Mouse (Mus musculus): ENCODE measurements around the gene Lix1l.
A peak's percentile ranks its signal among the peaks of the same experiment; 100 is the strongest.
"Not testable (repeated sequence)": the region's sequence is repeated elsewhere in the genome, so short reads cannot be mapped to it uniquely, and the experiment has no call there.

Gene Lix1l

DNA sequence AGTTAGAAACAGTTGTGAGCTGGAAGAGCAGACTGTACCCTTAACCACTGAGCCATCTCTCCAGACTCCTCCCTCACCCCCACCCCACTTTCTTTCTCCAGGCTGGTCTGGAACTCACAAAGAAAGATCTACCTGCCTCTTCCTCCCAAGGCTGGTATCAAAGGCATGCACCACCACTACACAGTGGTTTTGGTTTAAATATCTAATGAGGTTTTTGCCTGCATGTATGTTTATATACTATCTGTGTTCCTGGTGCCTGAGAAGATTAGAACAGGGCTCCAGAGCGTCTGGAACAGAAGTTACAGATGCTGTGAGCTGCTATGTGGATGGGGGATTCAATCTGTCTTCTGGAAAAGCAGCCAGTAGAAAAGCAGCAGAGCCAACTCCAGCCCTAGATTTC lies 33.1 kb downstream of the Lix1l start:
- no peak for DNase-seq

DNA sequence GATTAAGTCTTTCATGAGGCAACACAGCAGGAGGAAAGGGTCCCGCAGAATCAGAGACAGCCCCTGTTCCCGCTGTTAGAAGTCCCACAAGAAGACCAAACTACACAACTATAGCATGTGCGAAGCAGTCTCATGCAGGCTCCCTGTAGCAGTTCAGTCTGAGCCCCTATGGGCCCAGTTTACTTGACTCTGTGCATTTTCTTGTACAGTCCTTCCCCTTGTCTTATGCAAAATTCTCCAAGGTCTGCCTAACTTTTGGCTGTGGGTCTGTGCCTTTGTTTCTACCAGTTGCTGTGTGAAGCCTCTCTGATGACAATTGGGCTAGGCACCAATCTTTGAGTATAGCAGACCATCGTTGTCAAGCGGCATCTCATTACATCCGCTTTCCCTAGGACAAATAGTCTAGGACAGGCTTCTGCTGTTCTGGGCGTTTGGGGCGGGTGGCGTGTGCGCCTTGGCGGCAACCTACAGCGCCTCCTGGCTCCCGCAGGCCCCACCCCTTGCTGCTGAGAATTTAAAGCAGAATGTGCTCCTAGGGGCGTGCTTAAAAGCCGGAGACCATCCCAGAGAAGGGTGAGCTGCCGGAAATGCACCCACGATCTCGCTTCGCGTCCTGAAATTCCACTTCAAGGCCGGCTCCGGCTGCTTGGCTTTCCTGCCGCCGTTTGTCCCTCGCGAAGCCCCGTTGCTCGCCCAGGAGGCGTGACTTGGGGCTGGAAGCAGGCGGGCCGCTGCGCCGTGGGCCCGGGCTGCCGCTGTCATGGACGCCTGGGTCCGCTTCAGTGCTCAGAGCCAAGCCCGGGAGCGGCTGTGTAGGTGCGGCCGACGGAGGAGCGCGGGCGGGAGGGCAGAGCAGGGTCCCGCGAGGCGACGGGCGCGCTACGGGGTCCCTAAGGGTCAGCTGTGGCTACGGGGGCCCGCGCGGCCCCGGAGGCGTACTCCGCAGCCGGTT lies 34.3 kb downstream of the Lix1l start, which contains the start of the genes Pex11b and Gm42957:
Pex11b (plus strand) TSS at position 449 of the 952 bp plus-strand sequence.
Gm42957 (plus strand) TSS at position 547 of the 952 bp plus-strand sequence.
- DNase-seq, result peak; percentile 93

DNA sequence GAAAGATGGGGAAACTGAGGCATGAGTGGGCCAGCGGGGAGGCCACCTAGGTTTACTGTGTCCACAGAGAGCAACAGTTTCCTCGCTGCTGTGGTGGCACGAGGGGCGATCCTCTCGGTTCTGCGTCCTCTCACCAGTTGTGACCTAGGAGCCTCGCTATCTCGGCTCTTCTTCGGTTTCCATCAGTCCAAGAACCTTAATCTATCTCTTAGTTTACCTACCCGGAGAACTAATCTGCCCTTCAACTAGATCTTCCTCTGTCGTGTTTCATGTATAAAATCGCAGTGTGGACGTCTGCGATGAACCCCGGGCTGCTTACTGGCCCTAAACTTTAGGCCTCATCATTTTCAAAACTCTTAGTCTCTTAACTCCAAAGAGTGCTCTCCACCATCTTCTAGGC lies 35.0 kb downstream of the Lix1l start:
- DNase-seq, result no peak

DNA sequence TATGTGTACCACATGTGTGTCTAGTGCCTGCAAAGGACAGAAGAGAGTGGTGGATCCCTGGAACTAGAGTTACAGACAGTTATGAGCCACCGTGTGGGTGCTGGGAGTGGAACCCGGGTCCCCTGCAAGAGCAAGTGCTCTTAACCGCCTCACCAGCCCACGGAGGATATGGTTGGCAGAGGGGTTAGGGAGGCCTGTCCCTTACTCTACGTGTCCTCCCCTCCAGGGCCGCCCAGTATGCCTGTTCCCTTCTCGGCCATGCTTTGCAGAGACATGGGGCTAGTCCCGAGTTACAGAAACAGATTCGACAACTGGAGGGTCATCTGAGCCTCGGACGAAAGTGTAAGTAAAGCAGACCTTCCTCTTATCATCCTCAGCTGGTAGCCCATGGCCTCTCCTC lies 35.5 kb downstream of the Lix1l start:
- no peak for DNase-seq

DNA sequence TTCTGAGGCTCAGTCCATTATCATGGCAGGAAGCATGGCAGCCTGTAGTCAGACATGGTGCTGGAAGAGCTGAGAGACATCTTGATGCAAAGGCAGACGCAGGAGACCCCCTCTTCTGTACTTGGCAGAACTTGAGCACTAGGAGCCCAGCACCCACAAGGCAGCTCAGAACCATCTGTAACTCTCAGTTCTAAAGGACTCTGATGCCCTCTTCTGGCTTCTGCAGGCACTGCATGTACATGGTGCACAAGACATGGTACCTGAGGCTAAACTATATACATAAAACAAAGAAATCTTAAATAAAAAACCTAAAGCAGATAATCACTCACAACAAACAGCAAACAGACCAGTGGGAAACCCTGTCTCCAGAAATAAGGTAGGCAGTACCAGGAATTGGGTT lies 38.3 kb downstream of the Lix1l start:
- DNase-seq, result peak; percentile 79

DNA sequence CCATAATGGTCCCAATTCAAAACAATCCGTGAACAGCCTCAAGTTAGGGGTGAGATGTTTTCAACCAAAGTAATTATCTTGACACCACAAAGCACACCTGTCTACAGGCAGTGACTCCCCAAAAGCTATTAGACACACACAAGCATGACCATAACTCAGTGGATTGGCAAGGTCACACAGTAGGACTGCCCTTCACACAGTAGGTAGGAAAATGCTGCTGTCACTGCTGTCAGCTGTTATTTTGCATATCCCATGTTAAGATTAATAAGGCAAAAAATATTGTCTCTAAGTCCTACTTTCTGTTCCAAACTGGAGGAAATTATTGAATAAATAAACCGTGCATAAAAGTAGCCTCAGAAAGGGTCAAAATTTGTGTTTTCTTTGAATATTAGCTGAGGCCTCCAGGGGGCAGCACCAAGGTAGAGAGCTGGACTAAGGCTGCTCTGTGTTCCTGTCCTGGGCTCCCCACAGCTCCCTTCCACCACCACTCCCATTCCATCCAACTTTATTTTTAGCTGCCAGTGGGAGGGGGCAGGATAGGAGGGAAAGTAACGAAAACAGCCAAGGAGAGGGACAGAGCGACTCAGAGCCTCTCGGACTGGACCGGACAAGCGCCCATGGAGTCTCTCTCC lies 44.2 kb downstream of the Lix1l start, which contains the start of gene Itga10:
Itga10 (plus strand) TSS at position 567 of the 632 bp plus-strand sequence.
- DNase-seq, result peak; percentile 34

DNA sequence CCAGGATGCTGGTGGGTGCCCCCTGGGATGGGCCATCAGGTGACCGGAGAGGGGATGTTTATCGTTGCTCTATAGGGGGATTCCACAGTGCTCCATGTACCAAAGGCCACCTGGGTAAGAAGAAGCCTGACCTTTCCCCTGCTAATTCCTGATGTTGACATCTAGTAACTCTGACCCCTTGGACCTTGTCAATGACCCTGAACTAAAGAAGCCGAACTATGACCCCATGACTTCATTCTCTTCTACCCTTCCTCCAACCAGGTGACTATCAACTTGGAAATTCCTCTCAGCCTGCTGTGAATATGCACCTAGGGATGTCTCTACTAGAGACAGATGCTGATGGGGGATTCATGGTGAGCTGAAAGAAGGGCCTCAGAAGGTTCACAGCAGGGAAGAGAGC lies 46.4 kb downstream of the Lix1l start:
- no peak for DNase-seq

DNA sequence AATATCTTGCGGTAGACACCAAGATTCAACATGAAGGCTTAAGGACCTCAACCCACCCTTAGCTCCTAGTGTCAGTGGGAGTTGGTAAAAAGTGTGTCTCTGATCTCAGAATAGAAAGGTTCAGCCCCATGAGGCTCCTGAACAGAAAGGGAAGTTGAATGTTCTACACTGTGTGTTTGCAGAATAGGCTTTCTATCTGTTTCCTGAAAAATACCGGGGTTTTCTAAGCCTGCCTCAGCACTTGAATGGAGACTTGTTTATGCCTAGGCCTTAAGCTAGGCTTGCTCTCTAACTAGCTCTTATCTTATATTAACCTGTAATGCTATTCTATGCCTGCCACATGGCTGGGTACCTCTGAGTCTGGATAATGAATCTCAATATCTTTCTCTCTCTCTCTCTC lies 60.0 kb downstream of the Lix1l start:
- no peak for DNase-seq

DNA sequence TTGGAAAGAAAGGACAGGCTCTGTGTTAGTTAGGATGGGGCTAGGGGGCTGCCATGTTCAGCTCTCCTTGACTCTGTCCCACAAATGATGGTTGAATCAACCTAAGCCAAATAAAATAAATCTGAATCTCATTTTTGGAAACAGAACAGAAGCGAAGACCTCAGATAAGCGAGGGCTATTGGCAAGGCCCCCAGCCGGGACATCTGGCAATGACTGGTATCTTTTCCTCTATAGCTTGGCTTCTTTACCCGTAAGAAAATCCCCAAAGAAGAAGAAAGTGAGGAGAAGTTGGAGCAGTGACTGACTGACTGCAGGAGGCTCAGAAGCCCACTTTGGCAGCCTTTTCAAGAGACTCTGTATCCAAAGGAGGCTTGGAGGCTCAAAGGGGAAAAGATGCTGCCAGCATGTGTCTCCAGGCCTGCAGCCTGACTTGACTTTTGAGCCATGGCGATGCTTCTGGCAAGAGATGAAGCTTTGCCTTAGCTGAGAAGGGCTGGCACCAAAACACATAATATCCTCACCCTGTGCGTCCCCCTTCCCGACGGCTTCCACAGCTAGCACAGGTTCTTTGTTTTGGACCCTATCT lies 61.9 kb downstream of the Lix1l start:
- DNase-seq, result no peak

DNA sequence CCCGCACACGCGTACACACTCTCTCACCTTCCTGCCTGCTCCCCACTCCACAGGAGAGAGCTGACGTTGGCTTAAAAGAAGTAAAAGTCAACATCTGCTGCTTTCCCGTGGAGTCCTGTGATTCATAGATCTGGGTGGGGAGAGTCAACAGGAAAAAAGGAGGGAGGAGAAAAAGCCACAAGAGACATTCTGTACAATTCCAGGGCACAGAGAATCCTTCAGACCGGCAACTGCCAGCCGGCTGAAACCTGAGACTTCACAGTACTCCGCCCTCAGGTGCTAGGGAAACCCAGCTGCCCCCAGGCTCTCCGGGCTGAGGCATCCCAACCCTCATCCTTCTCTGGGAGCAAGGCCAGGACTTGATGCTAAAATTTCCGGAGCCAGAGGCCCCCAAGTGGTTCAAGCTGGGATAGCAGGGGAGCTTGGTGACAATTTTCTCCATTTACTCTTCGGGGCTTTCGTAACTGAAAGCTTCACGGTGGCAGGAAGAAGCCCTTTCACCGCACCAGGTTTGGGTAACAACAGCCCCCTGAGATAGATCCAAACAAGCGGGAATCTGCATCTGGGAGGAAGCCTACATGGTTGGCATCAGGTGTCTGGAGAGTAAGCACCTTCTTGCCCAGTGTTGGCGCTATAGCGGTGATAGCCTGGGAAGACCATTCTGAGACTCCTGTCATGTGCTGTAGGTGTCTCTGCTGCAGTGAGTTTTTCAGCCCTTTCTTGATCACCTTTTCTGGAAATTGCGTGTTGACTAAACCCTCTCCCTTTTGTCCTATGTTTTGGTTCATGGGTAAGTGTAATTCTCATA lies 62.7 kb downstream of the Lix1l start:
- DNase-seq, result peak; percentile 86

DNA sequence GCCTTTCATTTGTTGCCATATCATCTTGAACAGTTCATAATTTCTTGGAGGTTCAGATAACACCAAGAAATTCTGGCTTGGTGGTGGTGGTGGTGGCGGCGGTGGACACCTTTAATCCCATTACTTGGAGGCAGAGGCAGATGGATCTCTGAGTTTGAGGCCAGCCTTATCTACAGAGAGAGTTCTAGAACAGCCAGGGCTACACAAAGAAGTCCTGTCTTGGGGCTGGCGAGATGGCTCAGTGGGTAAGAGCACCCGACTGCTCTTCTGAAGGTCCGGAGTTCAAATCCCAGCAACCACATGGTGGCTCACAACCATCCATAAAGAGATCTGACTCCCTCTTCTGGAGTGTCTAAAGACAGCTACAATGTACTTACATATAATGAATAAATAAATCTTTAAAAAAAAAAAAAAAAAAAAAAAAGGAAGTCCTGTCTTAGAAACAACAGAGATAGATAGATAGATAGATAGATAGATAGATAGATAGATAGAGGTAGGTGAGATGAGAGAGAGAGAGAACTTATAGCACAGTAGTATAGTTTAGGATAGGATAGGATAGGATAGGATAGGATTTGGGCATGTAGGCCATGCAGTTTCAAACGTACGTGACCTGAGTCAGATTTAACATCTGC lies 64.9 kb downstream of the Lix1l start:
- DNase-seq, result not testable (repeated sequence)

DNA sequence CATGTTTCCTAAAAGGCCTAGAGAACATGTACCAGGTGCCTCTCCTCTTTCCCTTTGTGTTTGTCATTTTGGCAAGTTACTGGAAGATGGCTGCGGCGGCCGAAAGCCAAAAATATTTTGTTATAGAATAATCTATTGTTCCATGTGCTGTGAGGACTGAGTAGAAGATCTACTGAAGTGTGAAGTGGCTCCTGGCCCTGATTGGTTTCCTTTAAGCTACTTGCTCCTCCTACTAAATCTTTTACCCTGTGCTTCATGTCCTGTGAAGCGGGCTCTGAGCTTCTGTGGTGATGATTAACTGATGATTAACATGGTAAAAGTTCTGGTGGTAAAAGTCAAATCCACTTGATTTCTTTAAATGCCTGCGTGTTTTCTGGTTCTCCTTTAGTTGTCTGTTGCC lies 66.0 kb downstream of the Lix1l start:
- peak; percentile 38 for DNase-seq

DNA sequence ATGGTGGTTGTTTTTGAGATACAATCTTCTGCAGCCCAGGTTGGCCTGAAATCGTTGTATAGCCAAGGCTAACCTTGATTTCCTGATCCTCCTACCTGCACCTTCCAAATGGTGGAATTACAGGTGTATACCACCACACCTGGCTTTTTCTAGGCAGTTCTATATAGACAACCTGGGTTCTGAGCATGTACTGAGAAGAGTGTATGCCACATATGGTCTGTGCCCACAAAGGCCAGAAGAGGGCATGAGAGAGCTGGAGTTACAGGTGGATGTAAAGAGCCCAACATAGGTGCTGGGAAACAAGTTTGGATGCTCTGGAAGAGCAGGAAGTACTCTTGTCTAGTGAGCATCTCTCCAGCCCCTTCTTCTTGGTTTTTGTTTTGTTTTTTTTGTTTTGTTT lies 66.4 kb downstream of the Lix1l start:
- DNase-seq, result peak; percentile 46

DNA sequence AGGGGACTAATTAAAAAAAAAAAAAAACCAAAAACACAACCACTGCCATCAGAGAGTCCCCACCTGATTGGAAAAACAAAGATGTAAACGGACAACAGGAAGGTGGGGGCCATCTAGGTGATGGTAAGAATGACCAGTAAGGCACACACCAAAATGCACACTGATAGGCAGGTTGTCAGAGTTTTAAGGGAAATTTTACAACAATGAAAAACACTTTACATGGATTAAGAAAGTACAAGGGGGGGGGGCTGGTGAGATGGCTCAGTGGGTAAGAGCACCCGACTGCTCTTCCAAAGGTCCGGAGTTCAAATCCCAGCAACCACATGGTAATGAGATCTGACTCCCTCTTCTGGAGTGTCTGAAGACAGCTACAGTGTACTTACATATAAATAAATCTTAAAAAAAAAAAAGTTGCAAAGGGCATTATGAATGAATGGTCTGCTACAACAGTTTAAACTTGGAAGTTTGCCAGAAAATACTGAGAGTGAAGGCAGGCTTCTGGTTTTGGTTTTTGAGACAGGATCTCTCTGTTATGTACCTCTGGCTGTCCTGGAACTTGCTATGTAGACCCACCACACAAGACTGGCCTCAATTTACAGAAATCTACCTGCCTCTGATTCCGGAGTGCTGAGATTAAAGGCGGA lies 67.6 kb downstream of the Lix1l start:
- DNase-seq, result no peak

DNA sequence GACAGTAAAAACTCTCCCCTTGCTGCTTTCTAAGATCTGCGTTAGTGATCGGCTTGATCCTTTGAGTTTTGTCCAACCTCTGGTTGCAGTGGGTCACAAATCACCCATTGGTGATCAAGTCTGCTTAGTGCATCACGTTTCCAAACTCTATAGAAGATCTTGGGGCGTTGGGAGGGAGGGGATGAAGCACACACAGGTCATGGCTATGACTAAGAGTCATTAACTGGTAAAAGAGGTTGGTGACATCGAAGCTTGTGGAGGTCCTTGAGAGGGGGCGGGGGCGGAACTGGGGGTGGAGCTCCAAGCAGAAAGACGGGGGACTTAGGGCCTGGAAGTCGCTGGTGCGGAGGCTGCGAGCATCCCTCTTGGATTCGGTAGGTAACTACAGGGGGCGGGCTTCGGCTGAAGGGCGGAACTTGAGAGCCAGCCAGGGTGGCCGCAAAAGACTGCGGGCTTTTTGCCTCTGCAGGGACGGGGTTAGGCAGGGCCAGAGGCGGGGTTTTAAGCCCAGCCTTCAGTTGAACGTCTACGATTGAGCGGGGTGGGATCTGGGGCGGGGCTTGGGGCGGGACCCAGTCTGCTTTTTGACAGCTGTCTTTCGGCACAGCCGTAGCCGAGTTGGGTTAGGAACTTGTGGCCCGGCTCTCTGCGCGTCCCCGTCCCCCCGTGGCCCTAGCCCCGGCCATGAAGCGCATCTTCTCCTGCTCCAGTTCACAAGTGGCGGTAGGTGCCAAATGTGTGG lies 68.9 kb downstream of the Lix1l start, which contains the start of gene Ankrd35:
Ankrd35 (plus strand) TSS at position 405 of the 742 bp plus-strand sequence.
- DNase-seq, result peak; percentile 81

DNA sequence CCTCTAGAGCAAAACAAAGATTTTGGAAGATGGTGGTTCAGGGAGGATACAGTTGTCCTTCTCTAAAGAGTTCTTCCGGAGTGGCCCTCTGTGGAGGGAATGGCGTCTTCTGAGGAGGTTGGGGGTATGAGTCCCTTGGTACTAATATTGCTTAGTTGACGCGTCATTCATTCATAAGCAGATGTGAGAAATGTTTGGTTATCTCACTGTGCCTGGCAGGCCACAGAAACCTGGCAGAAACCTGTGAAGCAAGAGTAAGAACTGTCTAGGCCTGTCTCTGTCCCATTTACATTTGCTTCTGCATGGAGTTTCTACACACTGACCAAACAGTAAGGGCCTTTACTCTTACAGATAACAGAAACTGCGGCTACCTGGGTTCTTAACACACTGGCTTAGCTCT lies 70.6 kb downstream of the Lix1l start:
- no peak for DNase-seq

DNA sequence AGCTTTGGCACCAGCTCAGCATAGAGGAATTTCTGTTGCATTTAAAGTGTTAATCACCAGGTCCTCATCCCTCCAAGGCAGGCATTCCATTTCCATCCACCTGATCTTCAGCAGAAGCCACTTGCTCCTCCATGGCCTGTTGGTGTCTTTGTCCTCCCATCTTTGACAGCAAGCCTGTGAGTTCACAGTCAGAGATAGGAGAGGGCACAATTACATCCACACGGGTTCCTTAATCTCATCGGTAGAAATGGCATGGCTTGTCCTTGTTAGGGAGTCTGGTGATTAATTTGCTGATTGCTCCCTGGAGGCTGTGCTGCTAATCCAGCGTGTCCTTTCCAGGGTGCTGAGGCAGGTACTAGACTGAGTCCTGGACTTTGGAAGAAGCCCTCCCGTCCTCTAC lies 72.6 kb downstream of the Lix1l start:
- no peak for DNase-seq

DNA sequence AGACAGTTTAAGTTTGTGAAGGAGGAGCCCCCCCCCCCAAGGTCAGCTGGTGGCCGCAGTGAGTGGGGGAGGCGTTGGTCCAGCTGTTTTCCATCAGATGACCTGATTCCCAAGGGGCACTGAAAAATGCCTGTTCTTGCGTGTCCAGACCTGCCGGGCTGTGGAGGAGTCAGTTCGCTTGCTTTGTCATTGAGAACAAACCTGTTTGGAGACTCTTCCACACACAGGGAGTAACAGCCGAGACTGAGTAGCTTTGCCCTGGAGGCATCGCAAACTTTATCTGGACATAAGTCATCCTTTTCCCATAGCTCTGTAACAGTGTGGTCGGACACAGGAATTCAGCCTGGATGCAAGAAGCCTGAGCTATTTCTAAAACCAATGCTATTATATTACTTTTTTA lies 73.5 kb downstream of the Lix1l start:
- DNase-seq, result no peak

DNA sequence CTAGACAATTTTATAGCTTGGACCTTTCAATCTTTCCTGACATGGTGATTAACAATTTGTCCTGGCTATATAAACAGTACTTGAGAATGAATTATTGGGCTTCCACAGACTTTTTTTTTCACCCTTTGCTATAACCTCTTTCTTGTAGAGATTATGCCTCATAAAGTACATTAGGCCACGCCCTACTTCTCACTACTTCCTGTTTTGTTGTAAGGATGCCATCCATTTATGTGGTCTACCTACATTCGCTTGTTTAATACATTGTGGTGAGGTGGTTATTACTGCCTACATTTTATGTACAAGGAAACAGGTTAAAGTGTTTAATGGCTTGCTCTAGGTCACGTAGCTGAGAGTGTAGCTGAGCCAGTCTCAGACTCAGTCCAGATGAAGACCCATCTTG lies 74.2 kb downstream of the Lix1l start:
- no peak for DNase-seq

DNA sequence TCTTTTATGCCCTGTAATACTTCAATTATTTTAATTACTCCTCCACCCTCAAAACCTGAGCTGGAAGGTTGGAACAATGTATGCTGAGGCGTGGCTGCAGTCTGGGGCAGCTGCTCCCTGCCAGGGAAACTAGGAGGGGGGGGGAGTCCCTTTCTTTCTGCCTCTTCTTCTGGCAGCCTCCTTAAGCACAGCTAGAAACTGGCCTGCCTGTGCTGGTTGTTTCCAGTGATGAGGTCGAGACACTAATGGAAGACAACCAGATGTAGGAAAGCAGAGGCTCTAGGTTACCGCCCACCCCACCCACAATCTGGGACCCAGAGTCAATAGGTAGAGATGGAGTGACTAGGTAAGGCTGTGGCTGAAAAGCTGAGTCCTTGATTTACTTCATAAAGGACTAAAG lies 74.7 kb downstream of the Lix1l start:
- no peak for DNase-seq
